Mouse (Mus musculus) midbrain, embryonic 16.5 days (tissue): ENCODE measurements around the gene Cfap70. TPM values are rescaled to one million over a fixed set of nuclear protein-coding genes. Genes with fewer than 3 reads are reported as not detected.

ENCODE experiments used
- ATAC-seq: fragments of 200-750 bp; cut with Nextera tagmentation; 2 replicates; pipeline ENCODE4 v1.8.0; 2017; ENCODE audit warnings: moderate TSS enrichment
- H3K27ac ChIP-seq: fragments of 300-500 bp; sonication (generic); 2 replicates; pipeline ENCODE4 v1.5.1; 2014; ENCODE audit warnings: mild to moderate bottlenecking, low read length, mixed read lengths
- H3K27me3 ChIP-seq: fragments of 300-500 bp; sonication (generic); 2 replicates; pipeline ENCODE4 v1.6.1; 2014; ENCODE audit warnings: low read depth, low read length, mixed read lengths; ENCODE audit not compliant: control insufficient read depth, insufficient read depth
- H3K36me3 ChIP-seq: fragments of 300-500 bp; sonication (generic); 2 replicates; pipeline ENCODE4 v1.6.1; 2014; ENCODE audit warnings: mild to moderate bottlenecking, low read length, moderate library complexity, mixed read lengths; ENCODE audit not compliant: control insufficient read depth, insufficient read depth
- H3K4me1 ChIP-seq: fragments of 300-500 bp; sonication (generic); 2 replicates; pipeline ENCODE4 v1.6.1; 2014; ENCODE audit warnings: mild to moderate bottlenecking, low read length, mixed read lengths; ENCODE audit not compliant: control insufficient read depth, insufficient read depth
- H3K4me2 ChIP-seq: fragments of 300-500 bp; sonication (generic); 2 replicates; pipeline ENCODE4 v1.6.1; 2014; ENCODE audit warnings: mild to moderate bottlenecking, low read length, mixed read lengths
- H3K4me3 ChIP-seq: fragments of 300-500 bp; sonication (generic); 2 replicates; pipeline ENCODE4 v1.5.1; 2014; ENCODE audit warnings: low read depth, mild to moderate bottlenecking, low read length, moderate library complexity, mixed read lengths
- H3K9ac ChIP-seq: fragments of 300-500 bp; sonication (generic); 2 replicates; pipeline ENCODE4 v1.6.1; 2014; ENCODE audit warnings: low read depth, low read length, mixed read lengths
- H3K9me3 ChIP-seq: fragments of 300-500 bp; sonication (generic); replicated peaks from 2 replicates; pipeline ENCODE4 v1.6.1; 2014; ENCODE audit warnings: mild to moderate bottlenecking, low read length, mixed read lengths; ENCODE audit not compliant: control insufficient read depth, poor library complexity, severe bottlenecking
- WGBS: fragments of 180-500 bp; shearing (Covaris S2); extraction: QIAGEN DNeasy Blood & Tissue Kit; methylation state at CpG from one replicate; pipeline ENCODE4 v1.1.7; 2014; 5-methylcytosine and 5-hydroxymethylcytosine counted together
- polyA plus RNA-seq: library from polyadenylated mRNA; unstranded; fragments of >200 nt; fragmentation: Nextera tagmentation; extraction: Ambion mirVana; gene quantifications from 2 replicates; pipeline ENCODE4 v1.2.1, GENCODE M21; 2015

Gene Cfap70
- polyA plus RNA-seq, 1 experiment from 2014 or later, result 1.3 TPM

DNA sequence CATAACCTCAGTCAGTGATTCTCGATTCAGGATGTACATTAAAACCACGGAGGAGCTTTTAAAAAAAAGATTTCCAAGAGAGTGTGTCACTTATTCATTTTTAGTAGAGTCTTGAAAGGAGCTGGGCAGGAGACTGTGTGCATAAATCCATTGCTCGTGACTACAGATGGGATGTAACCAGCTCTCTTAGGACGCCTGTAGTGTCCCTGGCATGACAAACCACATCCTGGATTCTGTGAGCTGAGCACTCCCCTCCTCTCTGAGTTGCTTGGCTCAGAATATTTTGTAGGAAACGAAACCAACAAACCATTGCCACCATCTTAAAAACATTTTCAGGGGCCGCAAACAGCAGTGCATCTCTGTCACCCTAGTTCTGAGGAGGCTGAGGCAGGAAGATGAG, 15.1 kb downstream of the Cfap70 start:
- H3K4me1 ChIP-seq, result no peaks in the 10 kb centered on the region
- WGBS, result 80% methylated on average over 6 of the region's 6 CpGs
- no peaks in the 10 kb centered on the region for H3K36me3 ChIP-seq
- no peaks in the 10 kb centered on the region for H3K27me3 ChIP-seq
- no peaks in the 10 kb centered on the region for H3K9me3 ChIP-seq
- no peak overlapping the region for H3K4me3 ChIP-seq
- H3K4me2 ChIP-seq, result no peak overlapping the region
- H3K9ac ChIP-seq, result no peak overlapping the region
- no peak for ATAC-seq
- H3K27ac ChIP-seq, result no peak overlapping the region

DNA sequence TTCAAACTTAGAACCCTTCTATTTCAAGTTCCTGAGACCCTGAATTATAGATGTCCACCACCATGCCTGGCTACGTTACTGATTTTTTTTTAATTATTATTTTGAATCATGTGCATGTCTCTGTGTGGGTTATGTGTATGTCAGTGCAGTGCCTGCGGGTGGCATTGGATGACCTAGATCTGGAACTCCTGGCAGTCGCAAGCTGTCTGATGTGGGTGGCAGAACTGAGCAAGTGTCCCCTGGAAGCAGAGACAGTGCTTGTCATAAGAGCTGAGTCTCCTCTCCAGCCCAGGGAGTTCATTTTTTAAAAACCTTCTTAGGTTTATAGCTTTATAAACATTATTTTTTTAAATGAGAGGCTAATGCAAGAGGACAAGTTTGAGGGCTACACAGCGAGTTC, 19.6 kb downstream of the Cfap70 start:
- H3K27ac ChIP-seq, result no peak overlapping the region
- no peak overlapping the region for H3K4me3 ChIP-seq
- no peaks in the 10 kb centered on the region for H3K9me3 ChIP-seq
- H3K4me2 ChIP-seq, result no peak overlapping the region
- ATAC-seq, result no peak
- no peak overlapping the region for H3K9ac ChIP-seq
- 92% methylated on average over 4 of the region's 4 CpGs for WGBS
- H3K36me3 ChIP-seq, result no peaks in the 10 kb centered on the region
- no peaks in the 10 kb centered on the region for H3K4me1 ChIP-seq
- H3K27me3 ChIP-seq, result no peaks in the 10 kb centered on the region

DNA sequence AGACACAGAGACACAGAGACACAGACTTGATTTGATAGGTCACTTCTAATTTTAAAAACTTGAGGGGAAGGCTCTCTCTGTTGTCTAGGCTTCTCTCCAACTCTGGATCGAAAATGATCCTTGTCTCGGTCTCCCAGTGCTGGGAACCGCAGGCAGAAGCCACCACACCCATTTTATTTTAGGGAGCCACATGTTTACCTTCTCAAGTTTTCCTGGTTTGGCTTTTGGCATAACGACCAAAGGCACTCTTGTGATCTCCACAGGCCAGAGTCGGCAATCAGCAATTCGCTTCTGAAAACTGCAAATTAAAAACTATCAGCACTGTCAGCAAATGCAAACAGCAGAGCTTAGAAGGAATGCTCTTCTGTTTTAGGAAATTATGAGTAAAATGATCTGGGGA, 20.3 kb downstream of the Cfap70 start:
- ATAC-seq, result no peak
- Histone ChIP-seq H3K9me3 (no peaks in the 10 kb centered on the region), H3K4me2 (no peak overlapping the region), H3K4me3 (no peak overlapping the region), H3K27ac (no peak overlapping the region), H3K27me3 (no peaks in the 10 kb centered on the region), H3K36me3 (no peaks in the 10 kb centered on the region), H3K4me1 (no peaks in the 10 kb centered on the region), H3K9ac (no peak overlapping the region)
- 85% methylated on average over 6 of the region's 6 CpGs for WGBS

DNA sequence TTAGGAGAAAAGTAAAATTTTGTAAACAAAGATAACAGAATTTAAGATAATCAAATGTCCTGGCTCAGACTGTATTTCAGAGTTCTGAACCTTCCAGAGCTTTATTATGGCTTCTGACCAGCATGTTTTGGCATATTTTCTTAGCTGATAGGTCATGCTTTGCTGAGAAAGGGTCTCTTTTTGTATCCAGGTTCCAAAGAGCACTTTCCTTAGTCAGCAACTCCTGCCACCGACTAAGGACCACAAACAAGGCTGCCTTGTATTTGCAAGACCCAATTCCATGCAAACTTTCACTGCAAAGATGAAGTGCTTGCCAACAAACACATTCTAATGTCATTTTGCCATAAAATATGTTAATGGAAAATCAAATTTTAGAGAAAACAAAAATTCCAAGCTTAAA, 22.2 kb downstream of the Cfap70 start:
- no peak overlapping the region for H3K27ac ChIP-seq
- no peak overlapping the region for H3K4me3 ChIP-seq
- H3K4me1 ChIP-seq, result no peaks in the 10 kb centered on the region
- ATAC-seq, result no peak
- 70% methylated on average over 1 of the region's 1 CpGs for WGBS
- no peak overlapping the region for H3K9ac ChIP-seq
- no peaks in the 10 kb centered on the region for H3K36me3 ChIP-seq
- no peak overlapping the region for H3K4me2 ChIP-seq
- no peaks in the 10 kb centered on the region for H3K27me3 ChIP-seq
- no peaks in the 10 kb centered on the region for H3K9me3 ChIP-seq

DNA sequence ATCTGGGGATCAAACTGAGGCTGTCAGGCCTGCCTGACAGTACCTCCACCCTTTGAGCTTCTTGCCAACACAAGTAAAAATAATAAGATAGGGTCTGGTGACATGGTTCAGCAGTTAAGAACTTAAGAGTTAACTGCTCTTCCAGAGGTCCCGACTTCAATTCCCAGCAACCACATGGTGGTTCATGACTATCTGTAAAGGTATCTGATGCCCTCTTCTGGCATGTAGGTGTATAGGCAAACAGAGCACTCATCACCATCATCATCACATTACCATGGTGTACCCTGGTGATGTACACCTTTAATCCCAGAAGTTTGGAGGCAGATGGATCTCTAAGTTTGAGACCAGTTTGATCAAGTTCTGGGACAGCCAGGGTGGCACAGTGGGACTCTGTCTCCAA, 23.4 kb downstream of the Cfap70 start:
- Histone ChIP-seq H3K27me3 (no peaks in the 10 kb centered on the region), H3K36me3 (no peaks in the 10 kb centered on the region), H3K4me1 (no peaks in the 10 kb centered on the region), H3K9ac (no peak overlapping the region), H3K4me3 (no peak overlapping the region), H3K4me2 (no peak overlapping the region), H3K9me3 (no peaks in the 10 kb centered on the region), H3K27ac (no peak overlapping the region)
- WGBS, result 30% methylated on average over 1 of the region's 1 CpGs
- ATAC-seq, result no peak

DNA sequence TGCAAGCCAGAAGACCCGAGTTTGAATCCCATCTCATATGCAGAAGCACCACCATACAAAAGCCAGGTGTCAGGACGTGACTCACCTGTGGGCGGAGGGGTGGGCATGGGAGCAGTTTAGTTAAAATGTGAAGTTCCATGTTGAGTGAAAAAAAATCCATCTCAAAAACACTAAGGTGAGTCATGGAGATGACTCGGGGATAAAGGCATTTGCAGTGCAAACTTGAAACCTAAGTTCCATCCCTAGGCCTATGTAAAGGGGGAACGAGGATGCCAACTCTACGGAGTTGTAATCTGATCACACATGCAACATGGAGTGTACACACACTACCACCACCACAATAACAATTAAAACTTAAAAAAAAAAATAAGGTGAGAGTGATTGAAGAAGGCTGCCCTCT, 29.0 kb downstream of the Cfap70 start:
- no peak overlapping the region for H3K4me2 ChIP-seq
- 89% methylated on average over 6 of the region's 6 CpGs for WGBS
- no peaks in the 10 kb centered on the region for H3K27me3 ChIP-seq
- H3K36me3 ChIP-seq, result no peaks in the 10 kb centered on the region
- no peak overlapping the region for H3K27ac ChIP-seq
- ATAC-seq, result no peak
- H3K9me3 ChIP-seq, result no peaks in the 10 kb centered on the region
- no peaks in the 10 kb centered on the region for H3K4me1 ChIP-seq
- H3K4me3 ChIP-seq, result no peak overlapping the region
- no peak overlapping the region for H3K9ac ChIP-seq

DNA sequence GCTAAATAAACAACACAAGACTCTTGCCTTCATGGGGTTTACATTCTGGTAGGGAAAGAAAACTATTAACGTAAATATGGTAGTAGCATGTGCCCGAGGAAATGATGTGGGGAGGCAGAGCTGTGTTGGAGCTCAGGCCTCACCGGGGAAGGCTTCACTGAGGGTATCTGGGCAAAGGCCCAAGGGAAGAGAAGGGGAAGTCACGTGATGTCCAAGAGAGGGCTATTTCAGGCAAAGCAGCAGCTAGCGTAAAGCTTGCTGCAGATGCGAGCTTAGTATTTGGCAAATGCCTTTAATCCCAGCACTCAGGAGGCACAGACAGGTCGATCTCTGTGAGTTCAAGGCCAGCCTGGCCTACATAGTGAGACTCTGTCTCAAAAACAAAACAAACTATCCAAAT, 29.8 kb downstream of the Cfap70 start:
- H3K27me3 ChIP-seq, result no peaks in the 10 kb centered on the region
- no peak overlapping the region for H3K4me3 ChIP-seq
- WGBS, result 78% methylated on average over 7 of the region's 7 CpGs
- ATAC-seq, result no peak
- no peak overlapping the region for H3K4me2 ChIP-seq
- H3K9me3 ChIP-seq, result no peaks in the 10 kb centered on the region
- no peak overlapping the region for H3K9ac ChIP-seq
- no peaks in the 10 kb centered on the region for H3K36me3 ChIP-seq
- no peaks in the 10 kb centered on the region for H3K4me1 ChIP-seq
- no peak overlapping the region for H3K27ac ChIP-seq

DNA sequence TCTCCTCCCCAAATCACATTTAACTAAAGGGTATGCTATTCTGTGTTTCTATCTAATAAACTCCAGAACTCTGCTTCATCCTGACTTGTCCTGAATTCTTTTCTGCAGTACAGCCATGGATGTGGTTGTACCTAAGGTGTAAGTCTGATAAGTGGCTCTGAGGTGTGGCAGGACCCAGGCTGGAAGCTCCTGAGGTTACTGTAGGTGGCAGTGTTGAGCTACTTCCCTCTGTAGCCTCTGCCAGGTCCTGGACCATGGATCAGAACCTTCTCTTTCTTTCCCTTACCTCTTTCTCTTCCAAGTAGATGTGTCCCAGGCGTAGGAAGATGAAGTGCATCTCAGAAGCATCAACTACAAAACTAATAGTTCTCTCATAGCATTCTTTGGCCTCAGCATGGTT, 52.0 kb downstream of the Cfap70 start:
- no peak for ATAC-seq
- H3K27ac ChIP-seq, result no peak overlapping the region
- WGBS, result 57% methylated on average over 1 of the region's 1 CpGs
- no peak overlapping the region for H3K9ac ChIP-seq
- H3K27me3 ChIP-seq, result no peaks in the 10 kb centered on the region
- H3K4me3 ChIP-seq, result no peak overlapping the region
- no peaks in the 10 kb centered on the region for H3K36me3 ChIP-seq
- no peaks in the 10 kb centered on the region for H3K9me3 ChIP-seq
- no peak overlapping the region for H3K4me2 ChIP-seq
- no peaks in the 10 kb centered on the region for H3K4me1 ChIP-seq

DNA sequence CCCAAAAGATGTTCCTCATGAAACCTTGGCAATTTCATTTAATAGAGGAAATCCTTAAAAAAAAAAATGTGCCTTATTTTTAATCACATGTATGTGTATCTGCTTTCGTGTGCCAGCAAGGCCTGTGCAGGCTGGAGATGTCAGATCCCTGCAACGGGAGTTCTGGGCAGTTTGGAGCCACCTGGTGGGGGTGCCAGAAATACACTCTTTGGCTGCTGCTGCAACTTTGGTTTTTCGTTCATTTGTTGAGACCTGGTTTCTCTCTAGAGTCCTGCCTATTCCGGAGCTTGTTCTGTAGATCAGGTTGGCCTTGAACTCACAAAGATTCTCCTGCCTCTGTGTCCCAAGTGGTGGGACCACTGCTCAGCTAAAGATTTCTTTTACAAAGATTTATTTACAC, 53.2 kb downstream of the Cfap70 start:
- Histone ChIP-seq H3K36me3 (no peaks in the 10 kb centered on the region), H3K4me3 (no peak overlapping the region), H3K4me2 (no peak overlapping the region), H3K9ac (no peak overlapping the region), H3K27ac (no peak overlapping the region), H3K9me3 (no peaks in the 10 kb centered on the region), H3K27me3 (no peaks in the 10 kb centered on the region), H3K4me1 (peaks cover 3% of the 10 kb centered on the region)
- 42% methylated on average over 4 of the region's 4 CpGs for WGBS
- no peak for ATAC-seq

DNA sequence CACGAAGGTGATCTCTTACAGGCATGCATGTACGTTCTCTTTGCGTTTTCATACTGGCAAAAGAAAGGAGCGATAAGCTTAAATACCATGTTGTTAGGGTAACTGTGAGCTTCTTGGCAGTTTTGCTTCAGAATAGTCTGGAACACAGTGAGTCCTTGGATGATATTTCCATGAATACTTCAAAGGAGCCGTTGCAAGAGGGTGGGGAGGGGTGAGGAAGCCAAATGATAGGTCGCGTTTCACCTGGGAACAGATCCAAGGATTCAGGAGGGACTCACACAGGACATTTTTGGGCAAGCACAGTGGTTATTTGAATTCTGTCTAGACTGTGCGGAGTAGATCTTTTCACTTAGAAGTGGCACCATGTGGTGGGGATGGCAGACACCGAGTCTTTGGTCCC, 54.8 kb downstream of the Cfap70 start:
- Histone ChIP-seq H3K36me3 (no peaks in the 10 kb centered on the region), H3K4me3 (no peak overlapping the region), H3K9ac (no peak overlapping the region), H3K9me3 (no peaks in the 10 kb centered on the region), H3K27me3 (no peaks in the 10 kb centered on the region), H3K4me2 (no peak overlapping the region), H3K27ac (no peak overlapping the region), H3K4me1 (peaks cover 10% of the 10 kb centered on the region)
- WGBS, result 86% methylated on average over 9 of the region's 9 CpGs
- no peak for ATAC-seq
